Mouse (Mus musculus): Measurements from ENCODE around the gene Stxbp1.

DNA sequence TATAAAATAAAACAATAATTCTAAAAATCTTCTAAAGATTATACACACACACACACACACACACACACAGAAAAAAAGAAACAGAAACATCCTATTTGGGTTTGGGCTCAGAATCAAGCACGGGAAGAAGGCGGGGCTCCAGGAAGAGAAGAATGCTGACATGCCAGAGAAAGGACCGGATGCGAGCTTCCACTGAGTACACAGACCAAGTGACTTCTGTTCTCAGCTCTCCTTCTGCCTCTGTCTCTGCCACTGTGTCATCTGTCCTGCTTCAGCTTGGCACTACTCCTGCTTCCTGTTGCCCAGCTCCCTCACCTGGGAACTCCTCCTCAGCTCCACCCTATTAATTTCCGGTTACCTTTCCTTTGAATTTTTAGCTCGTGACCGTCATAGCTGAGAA, 12.5 kb downstream of the Stxbp1 start:
- TF ChIP-seq CTCF (IDR thresholded peaks at IDR 0.05; ENCODE audit: borderline replicate concordance, insufficient read depth, low read depth, low read length), result no peak
- no peak for TF ChIP-seq POLR2A (IDR thresholded peaks at IDR 0.05; ENCODE audit: borderline replicate concordance, insufficient read depth, low read length)

Data from cerebellum, adult 2 months (tissue).